Mouse (Mus musculus) layer of hippocampus, adult 18-20 months (tissue): Measurements from ENCODE around the gene Dync1i1. TPM values are rescaled to one million over a fixed set of nuclear protein-coding genes. Genes with fewer than 3 reads are reported as not detected.

Experiments used
- DNase-seq, 2 experiments: peaks; one replicate each; pipeline ENCODE4 v3.0.0; 2022; ENCODE audit warnings: low spot score in 2 of 2
- total RNA-seq, 2 experiments: library from RNA; stranded (reverse); gene quantifications; 2 replicates each; pipeline ENCODE4 v1.2.3; 2021

Dync1i1 gene
- total RNA-seq, 2 experiments from 2014 or later: 143 to 148 TPM

- no peak for DNase-seq
These were observed 321.4 kb downstream of the Dync1i1 start for GRCm38 (mm10) chr6:6046729-6047424.

DNA sequence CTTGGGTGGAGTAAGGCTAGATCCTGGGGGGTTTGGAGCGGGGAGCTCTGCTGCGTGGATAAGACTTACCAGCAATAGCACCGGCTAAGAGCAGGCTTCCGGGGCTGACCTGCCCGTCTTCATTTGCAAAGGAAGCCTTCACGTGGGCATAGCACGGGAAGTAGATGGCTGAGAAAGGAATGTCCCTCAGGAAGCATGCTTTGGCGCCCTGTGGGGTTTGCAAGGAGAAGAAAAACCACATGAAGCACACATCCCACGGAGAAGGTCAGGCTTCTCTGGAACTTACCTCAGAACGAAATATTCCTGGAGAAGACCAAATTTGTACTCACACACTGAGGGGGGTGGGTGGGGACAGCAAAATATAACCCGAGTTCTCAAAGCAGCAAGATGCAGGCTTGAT lies 327.3 kb downstream of the Dync1i1 start:
- no peak for DNase-seq

DNA sequence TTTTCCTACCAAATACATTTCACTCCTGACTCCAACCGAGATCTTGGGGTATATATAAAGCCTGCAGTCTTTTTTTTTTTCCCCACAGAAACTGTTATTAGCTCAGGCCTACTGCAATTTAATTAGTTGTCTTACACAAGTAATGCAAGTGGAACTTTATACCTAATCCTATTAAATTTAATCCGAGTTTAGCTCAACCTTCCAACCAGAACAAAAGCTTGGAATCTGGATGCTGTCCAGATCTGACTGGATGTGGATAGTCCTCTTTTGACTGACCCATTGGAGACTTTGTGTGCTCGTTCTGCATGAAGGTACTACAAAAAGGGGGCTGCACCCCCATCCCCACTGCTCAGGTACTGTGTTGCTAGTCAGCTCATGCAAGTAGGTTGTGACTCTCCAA lies 328.5 kb downstream of the Dync1i1 start:
- DNase-seq: no peak

- no peak for DNase-seq
These were observed 333.1 kb downstream of the Dync1i1 start for GRCm38 (mm10) chr6:6058548-6058947.

- DNase-seq: no peak
These were observed 341.8 kb downstream of the Dync1i1 start for GRCm38 (mm10) chr6:6067201-6067600.

DNA sequence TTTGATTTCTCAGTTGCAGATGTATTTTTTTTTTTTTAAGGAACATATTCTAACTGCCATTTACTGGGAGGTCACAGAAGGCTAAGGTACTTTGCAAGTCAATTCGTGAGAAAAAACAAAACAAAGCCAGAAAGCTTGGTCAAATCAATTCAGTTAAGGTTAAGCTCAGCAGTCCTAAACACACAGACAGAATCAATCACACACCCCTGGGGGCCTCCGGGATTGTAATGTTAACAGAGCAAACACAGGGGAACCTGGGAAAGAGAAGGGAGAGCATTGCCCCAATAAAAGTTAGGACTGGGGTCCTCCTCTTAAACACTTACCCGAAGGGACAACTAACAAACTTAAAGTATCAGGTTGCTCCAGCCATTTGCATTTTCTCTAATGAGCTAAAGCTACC lies 344.6 kb downstream of the Dync1i1 start:
- DNase-seq: no peak

GRCm38 (mm10) chr6:6071038-6071437 lies 345.6 kb downstream of the Dync1i1 start:
- no peak for DNase-seq

GRCm38 (mm10) chr6:6075940-6076447 lies 350.6 kb downstream of the Dync1i1 start:
- DNase-seq: no peak

DNA sequence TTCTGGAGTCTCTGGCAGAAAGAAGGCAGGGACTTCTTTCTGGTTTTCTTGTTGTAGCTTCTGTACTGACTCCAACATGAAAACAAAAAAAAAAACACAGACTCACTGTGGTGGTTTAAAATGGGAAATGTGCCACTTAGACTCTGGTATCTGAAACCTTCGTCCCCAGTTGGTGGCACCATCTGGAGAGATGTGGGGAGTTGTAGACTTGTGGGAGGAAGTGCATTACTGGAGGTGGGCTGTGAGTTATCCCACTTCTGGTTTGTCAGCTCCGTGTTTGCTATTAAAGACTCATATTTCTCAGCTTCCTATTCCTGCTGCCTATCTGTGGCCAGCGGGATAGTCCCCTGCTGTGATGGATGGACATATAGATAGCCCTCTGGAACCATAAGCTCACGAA lies 351.8 kb downstream of the Dync1i1 start:
- peak in 1 of 2 experiments; percentile 17 for DNase-seq

Other genes with a start within 250 kb of the Dync1i1 start
- 10 to 100 TPM; 22.2 to 33.2 TPM for gene Pdk4, start 229.3 kb upstream of the Dync1i1 start, total RNA-seq